Comparison of ENCODE assay signal across 7 mouse cellular contexts in the genomic region with DNA sequence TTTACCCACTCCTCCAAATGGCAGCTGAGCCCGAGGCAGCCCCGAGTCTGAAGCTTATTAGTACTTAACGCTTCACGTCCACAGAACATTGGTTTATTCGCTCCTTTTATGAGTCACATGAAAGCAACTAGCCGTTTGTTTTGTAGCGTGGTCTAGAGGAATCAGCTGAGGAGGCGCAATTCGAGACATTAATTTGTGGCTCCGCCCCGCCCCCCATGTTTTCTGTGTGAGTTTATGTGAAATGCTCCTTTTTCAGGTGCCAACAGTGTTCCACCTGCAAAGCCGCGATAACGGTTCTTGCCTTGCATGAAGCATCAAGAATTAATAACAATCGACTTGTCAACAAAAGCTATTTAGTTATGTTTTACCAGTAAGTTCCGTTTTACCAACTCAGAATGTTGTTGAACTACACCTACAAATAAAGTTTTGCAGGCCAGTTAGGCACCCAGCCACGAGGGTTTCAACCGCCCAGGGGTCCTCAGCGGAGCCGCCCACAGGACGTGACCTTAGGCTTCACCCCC. TPM values are rescaled to one million over a fixed set of nuclear protein-coding genes. Genes with fewer than 3 reads are reported as not detected.
DNase-seq lines count a peak whose midpoint lies in the region; ATAC-seq and TF ChIP-seq lines count a peak whose summit lies in the region.

No protein-coding gene starts in this region.

- H3K9me3 ChIP-seq in embryonic facial prominence, embryonic 10.5 days, result no peaks in the 10 kb centered on the region
- H3K9me3 ChIP-seq in stomach, postnatal 0 days (ENCODE audit: control insufficient read depth, low read length), result no peaks in the 10 kb centered on the region

- no peak for TF ChIP-seq CTCF in stomach, postnatal 0 days (IDR thresholded peaks at IDR 0.05; ENCODE audit: low read depth)

- no peaks in the 10 kb centered on the region; the same call in 1 of the 2 replicates for H3K27me3 ChIP-seq in embryonic facial prominence, embryonic 10.5 days (replicated peaks; ENCODE audit: low read depth, poor library complexity, severe bottlenecking)
- no peaks in the 10 kb centered on the region for H3K27me3 ChIP-seq in stomach, postnatal 0 days (ENCODE audit: control insufficient read depth, insufficient read depth, low read length)

- peak; percentile 39 for ATAC-seq in inflammation-experienced regulatory T-cells, adult 6 months
- ATAC-seq in stomach, postnatal 0 days (ENCODE audit: low FRiP score, low TSS enrichment), result no peak

- H3K9ac ChIP-seq in stomach, postnatal 0 days (ENCODE audit: low read length), result peak overlapping the region; percentile 78

- H3K4me1 ChIP-seq in embryonic facial prominence, embryonic 10.5 days, result peaks cover 15% of the 10 kb centered on the region
- no peaks in the 10 kb centered on the region for H3K4me1 ChIP-seq in stomach, postnatal 0 days (replicated peaks; ENCODE audit: control insufficient read depth, insufficient read depth)

- DNase-seq in thymus, postnatal 4 days, result peak; percentile 62
- DNase-seq in thymus, postnatal 10 days (ENCODE audit: low spot score in 2 of 2), result no peak
- DNase-seq in embryonic facial prominence, embryonic 10.5 days (ENCODE audit: low spot score), result peak; percentile 61
- peak; percentile 35 for DNase-seq in stomach, postnatal 0 days (ENCODE audit: low spot score)
- no peak for DNase-seq in layer of hippocampus, adult 9-11 months

- peak overlapping the region; percentile 72 for H3K4me3 ChIP-seq in embryonic facial prominence, embryonic 10.5 days
- peak overlapping the region; percentile 54 for H3K4me3 ChIP-seq in macrophage (ENCODE audit: inconsistent target)
- peak overlapping the region; percentile 61 for H3K4me3 ChIP-seq in stomach, postnatal 0 days (ENCODE audit: low read depth, low read length)

- peaks cover 38% of the 10 kb centered on the region for H3K36me3 ChIP-seq in embryonic facial prominence, embryonic 10.5 days (replicated peaks)
- H3K36me3 ChIP-seq in macrophage (ENCODE audit: inconsistent target), result peaks cover 16% of the 10 kb centered on the region; the same call in 1 of the 2 replicates
- H3K36me3 ChIP-seq in stomach, postnatal 0 days (ENCODE audit: control insufficient read depth, insufficient read depth, low read length), result no peaks in the 10 kb centered on the region

- H3K4me2 ChIP-seq in stomach, postnatal 0 days (replicated peaks; ENCODE audit: low read depth), result peak overlapping the region; percentile 92

- TF ChIP-seq EP300 in stomach, postnatal 0 days (optimal IDR thresholded peaks at IDR 0.05), result no peak

- H3K79me2 ChIP-seq in macrophage (ENCODE audit: inconsistent target), result peaks cover 6% of the 10 kb centered on the region; the same call in 1 of the 2 replicates

- H3K27ac ChIP-seq in embryonic facial prominence, embryonic 10.5 days (replicated peaks), result peak overlapping the region; percentile 96
- peak overlapping the region; percentile 39 for H3K27ac ChIP-seq in macrophage
- H3K27ac ChIP-seq in stomach, postnatal 0 days (replicated peaks), result peak overlapping the region; percentile 91

- 6% methylated on average over 21 of the region's 21 CpGs for WGBS in embryonic facial prominence, embryonic 10.5 days
- under 1% methylated on average over 21 of the region's 21 CpGs for WGBS in macrophage (ENCODE audit: missing documents)
- WGBS in stomach, postnatal 0 days, result 2% methylated on average over 21 of the region's 21 CpGs

RNA-seq across cellular contexts. Expression of a gene that starts 0.9 kb away (rescaled TPM):
- 58.9 and 60.5 TPM in 2 replicates for polyA plus RNA-seq in embryonic facial prominence, embryonic 10.5 days (2016; fragmentation: Nextera tagmentation; extraction: Ambion mirVana)
- 10 to 100 TPM; 24.6 to 39.7 (median 31.6) TPM for polyA plus RNA-seq in inflammation-experienced regulatory T-cells, adult 6 months (2017; shearing (Covaris generic))
- 10 to 100 TPM in 13 of 26 experiments, 1 to 10 TPM in 10, under 1 TPM in 2, not detected in 1; 0.64 to 35.4 (median 10.6) TPM for total RNA-seq in macrophage (2018; cell fraction: chromatin; rRNA removed)
- total RNA-seq in macrophage (2018; cell fraction: cytosol; rRNA removed), result 10 to 100 TPM in 10 of 26 experiments, 1 to 10 TPM in 16; 5.1 to 16.9 (median 9.3) TPM
- total RNA-seq in macrophage (2018; cell fraction: nucleus; rRNA removed), result 10 to 100 TPM in 5 of 26 experiments, 1 to 10 TPM in 21; 2.8 to 25.0 (median 5.8) TPM
- 12.0 to 20.7 TPM (median 13.2 TPM) in 3 replicates for polyA plus RNA-seq in macrophage (2018)
- polyA plus RNA-seq in stomach, postnatal 0 days (2015; fragmentation: Nextera tagmentation; extraction: Ambion mirVana), result 23.7 and 24.1 TPM in 2 replicates

RNA-seq across cellular contexts. Expression of a gene that starts 23.8 kb away (rescaled TPM):
- 79.7 and 95.4 TPM in 2 replicates for polyA plus RNA-seq in embryonic facial prominence, embryonic 10.5 days (2016; fragmentation: Nextera tagmentation; extraction: Ambion mirVana)
- under 1 TPM; 0.10 to 0.25 (median 0.15) TPM for polyA plus RNA-seq in inflammation-experienced regulatory T-cells, adult 6 months (2017; shearing (Covaris generic))
- total RNA-seq in macrophage (2018; cell fraction: chromatin; rRNA removed), result 1 to 10 TPM in 2 of 26 experiments, under 1 TPM in 11, not detected in 13; 0.26 to 2.5 (median 0.47) TPM
- total RNA-seq in macrophage (2018; cell fraction: cytosol; rRNA removed), result under 1 TPM; 0.07 to 0.74 (median 0.29) TPM
- 1 to 10 TPM in 5 of 26 experiments, under 1 TPM in 19, not detected in 2; 0.12 to 1.7 (median 0.38) TPM for total RNA-seq in macrophage (2018; cell fraction: nucleus; rRNA removed)
- 0.33 to 0.94 TPM (median 0.66 TPM) in 3 replicates for polyA plus RNA-seq in macrophage (2018)
- polyA plus RNA-seq in stomach, postnatal 0 days (2015; fragmentation: Nextera tagmentation; extraction: Ambion mirVana), result 18.9 and 26.4 TPM in 2 replicates

RNA-seq across cellular contexts. Expression of a gene that starts 36.2 kb away (rescaled TPM):
- 139 and 149 TPM in 2 replicates for polyA plus RNA-seq in embryonic facial prominence, embryonic 10.5 days (2016; fragmentation: Nextera tagmentation; extraction: Ambion mirVana)
- 10 to 100 TPM; 27.9 to 47.0 (median 36.6) TPM for polyA plus RNA-seq in inflammation-experienced regulatory T-cells, adult 6 months (2017; shearing (Covaris generic))
- total RNA-seq in macrophage (2018; cell fraction: chromatin; rRNA removed), result 10 to 100 TPM in 16 of 26 experiments, 1 to 10 TPM in 10; 1.9 to 28.8 (median 13.5) TPM
- 10 to 100 TPM; 10.1 to 21.3 (median 17.3) TPM for total RNA-seq in macrophage (2018; cell fraction: cytosol; rRNA removed)
- 10 to 100 TPM in 11 of 26 experiments, 1 to 10 TPM in 15; 3.7 to 32.5 (median 8.9) TPM for total RNA-seq in macrophage (2018; cell fraction: nucleus; rRNA removed)
- 13.8 to 37.2 TPM (median 33.4 TPM) in 3 replicates for polyA plus RNA-seq in macrophage (2018)
- polyA plus RNA-seq in stomach, postnatal 0 days (2015; fragmentation: Nextera tagmentation; extraction: Ambion mirVana), result 28.1 and 29.2 TPM in 2 replicates

RNA-seq across cellular contexts. Expression of a gene that starts 52.3 kb away (rescaled TPM):
- polyA plus RNA-seq in embryonic facial prominence, embryonic 10.5 days (2016; fragmentation: Nextera tagmentation; extraction: Ambion mirVana), result 9.3 and 12.4 TPM in 2 replicates
- polyA plus RNA-seq in inflammation-experienced regulatory T-cells, adult 6 months (2017; shearing (Covaris generic)), result 1 to 10 TPM; 1.5 to 2.5 (median 1.7) TPM
- 1 to 10 TPM in 22 of 26 experiments, under 1 TPM in 3, not detected in 1; 0.29 to 7.5 (median 3.6) TPM for total RNA-seq in macrophage (2018; cell fraction: chromatin; rRNA removed)
- total RNA-seq in macrophage (2018; cell fraction: cytosol; rRNA removed), result 1 to 10 TPM in 24 of 26 experiments, under 1 TPM in 2; 0.72 to 5.2 (median 3.5) TPM
- total RNA-seq in macrophage (2018; cell fraction: nucleus; rRNA removed), result 1 to 10 TPM in 25 of 26 experiments, under 1 TPM in 1; 0.63 to 8.5 (median 4.4) TPM
- polyA plus RNA-seq in macrophage (2018), result 3.5 to 3.9 TPM (median 3.7 TPM) in 3 replicates
- polyA plus RNA-seq in stomach, postnatal 0 days (2015; fragmentation: Nextera tagmentation; extraction: Ambion mirVana), result 2.4 and 3.0 TPM in 2 replicates

Comparison
In these comparisons a context has a peak if more than half of its experiments do, and no peak if none do; other contexts are left out.
1. DNase-seq: peak in thymus, postnatal 4 days (single experiment), embryonic facial prominence, embryonic 10.5 days (single experiment) and stomach, postnatal 0 days (single experiment); none in thymus, postnatal 10 days (0 of 2) and layer of hippocampus, adult 9-11 months (single experiment).
2. H3K27ac ChIP-seq: peak in every context shown above with its lines; median percentile 96 in embryonic facial prominence, embryonic 10.5 days; 91 in stomach, postnatal 0 days; 39 in macrophage.
3. RNA of a gene that starts 23.8 kb away (polyA plus RNA-seq): 79.7 to 95.4 TPM in embryonic facial prominence, embryonic 10.5 days and 18.9 to 26.4 TPM in stomach, postnatal 0 days; 0.33 to 0.94 TPM in macrophage and 0.10 to 0.25 TPM in inflammation-experienced regulatory T-cells, adult 6 months; every median in the first group is over 10 times any median in the second.
4. Peak in every context shown above with its lines, with median percentiles within 50 percentile points of each other: H3K4me3 ChIP-seq.